Mouse (Mus musculus) monocyte, adult 5-6 weeks (primary cell): ENCODE results near the gene Thoc3. TPM values are rescaled to one million over a fixed set of nuclear protein-coding genes. Genes with fewer than 3 reads are reported as not detected.

Experiments used
- total RNA-seq: library from RNA; stranded (forward); fragments of 200-1000, 200-491, 200-594 nt; gene quantifications from 3 replicates; pipeline ENCODE4 v1.2.3, GENCODE M21; 2017

Thoc3 gene
- total RNA-seq, 1 experiment from 2014 or later = 26.8 TPM

Other genes with a start within 250 kb of the Thoc3 start
- 0.19 to 0.85 TPM in 2 of 3 replicates, not detected in the other for gene Cplx2, start 97.5 kb downstream of the Thoc3 start, total RNA-seq
- 12.8 to 21.2 TPM (median 19.7 TPM) in 3 replicates for gene Simc1, start 34.9 kb upstream of the Thoc3 start, total RNA-seq
- gene 4833439L19Rik, start 96.6 kb upstream of the Thoc3 start, total RNA-seq = 34.5 to 44.1 TPM (median 38.3 TPM) in 3 replicates
- 8.7 to 27.2 TPM (median 9.5 TPM) in 3 replicates for gene Arl10, start 106.2 kb upstream of the Thoc3 start, total RNA-seq
- gene Nop16, start 121.2 kb upstream of the Thoc3 start, total RNA-seq = 8.6 to 17.2 TPM (median 16.5 TPM) in 3 replicates
- 22.4 to 36.2 TPM (median 28.0 TPM) in 3 replicates for gene Higd2a, start 121.4 kb upstream of the Thoc3 start, total RNA-seq
- 19.8 to 45.0 TPM (median 35.6 TPM) in 3 replicates for gene Cltb, start 142.5 kb upstream of the Thoc3 start, total RNA-seq
- gene Faf2, start 152.9 kb upstream of the Thoc3 start, total RNA-seq = 33.8 to 63.9 TPM (median 38.3 TPM) in 3 replicates
- 17.1 to 52.7 TPM (median 36.1 TPM) in 3 replicates for gene Rnf44, start 225.1 kb upstream of the Thoc3 start, total RNA-seq
- gene Cdhr2, start 232.6 kb upstream of the Thoc3 start, total RNA-seq = 0.10 TPM in 1 of 3 replicates, not detected in the others